Mouse (Mus musculus): ENCODE results near the gene Rptor. TPM values are rescaled to one million over a fixed set of nuclear protein-coding genes. Genes with fewer than 3 reads are reported as not detected.

The Rptor gene
- 30.4 and 33.4 TPM in 2 replicates for polyA plus RNA-seq (2012; ENCODE audit: low replicate concordance)

DNA sequence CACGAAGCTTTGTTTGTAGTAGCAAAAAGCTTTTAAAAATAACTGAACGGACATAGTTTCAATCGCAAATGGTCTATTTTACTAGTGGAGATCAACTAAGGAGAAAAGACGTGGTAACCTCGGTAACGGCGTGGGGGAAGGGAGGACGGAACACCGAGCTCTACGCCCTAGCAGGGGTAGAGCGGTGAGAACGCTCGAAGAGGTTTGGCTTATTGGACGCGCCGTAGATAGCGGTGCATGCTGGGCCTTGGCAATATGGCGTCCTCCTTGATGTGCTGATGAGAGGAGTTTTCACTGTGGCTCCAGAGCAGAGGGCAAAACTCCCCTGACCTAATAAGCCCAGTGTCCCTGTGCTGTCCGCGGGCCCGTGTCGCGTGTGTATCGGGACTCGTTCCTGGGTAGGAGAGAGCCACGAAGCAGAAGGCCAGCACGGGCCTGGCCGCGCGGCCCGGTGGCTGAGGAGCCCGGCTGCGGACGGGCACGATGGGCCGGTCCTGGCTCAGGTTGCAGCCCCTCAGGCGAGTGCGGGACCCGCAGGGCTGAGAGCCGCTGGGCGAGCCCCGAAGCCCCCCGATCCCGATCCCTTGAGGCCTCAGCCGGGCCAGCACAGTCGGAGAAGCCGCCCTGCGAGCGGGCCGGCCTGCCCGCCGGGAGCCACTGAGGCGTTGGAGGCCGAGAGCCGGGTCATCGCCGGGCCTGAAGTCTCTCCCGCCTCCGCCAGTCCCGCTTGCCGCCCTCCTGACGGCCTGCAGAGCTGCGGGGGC lies at the start of gene Rptor:
Gene Rptor (plus strand): TSS at position 143 of the 764 bp plus-strand sequence.

DNA sequence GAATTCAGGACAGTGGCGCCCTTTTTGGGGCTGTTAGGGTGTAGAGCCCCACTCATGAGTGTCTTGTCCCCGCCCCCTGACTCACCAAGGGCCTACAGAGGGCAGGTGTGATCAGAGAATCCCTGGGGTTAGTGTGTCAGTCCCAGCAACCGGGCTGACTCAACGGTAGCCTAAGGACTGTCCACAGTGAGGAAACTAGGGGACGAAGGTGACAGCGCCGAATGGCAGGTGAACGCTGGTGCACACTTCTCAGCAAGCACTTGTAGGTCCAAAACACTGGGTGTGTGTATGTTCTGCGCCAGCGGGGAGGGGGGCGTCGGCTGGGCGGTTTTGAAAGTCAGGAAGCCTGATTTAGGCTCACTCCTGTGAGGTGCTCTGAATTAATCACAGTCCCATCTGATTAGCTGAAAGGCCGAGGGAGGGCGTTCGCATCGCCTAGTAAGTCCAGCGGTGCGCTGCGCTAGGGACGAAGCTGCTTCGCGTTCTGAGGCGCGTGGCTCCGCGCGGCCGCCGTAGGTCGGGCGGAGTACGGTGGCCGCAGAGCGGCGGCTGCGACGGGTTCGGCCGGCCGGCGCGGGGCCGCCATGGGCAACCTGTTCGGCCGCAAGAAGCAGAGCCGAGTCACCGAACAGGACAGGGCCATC lies 310.7 kb downstream of the Rptor start, which contains the start of gene Chmp6:
Gene Chmp6 (plus strand): TSS at position 151 of the 644 bp plus-strand sequence.

DNA sequence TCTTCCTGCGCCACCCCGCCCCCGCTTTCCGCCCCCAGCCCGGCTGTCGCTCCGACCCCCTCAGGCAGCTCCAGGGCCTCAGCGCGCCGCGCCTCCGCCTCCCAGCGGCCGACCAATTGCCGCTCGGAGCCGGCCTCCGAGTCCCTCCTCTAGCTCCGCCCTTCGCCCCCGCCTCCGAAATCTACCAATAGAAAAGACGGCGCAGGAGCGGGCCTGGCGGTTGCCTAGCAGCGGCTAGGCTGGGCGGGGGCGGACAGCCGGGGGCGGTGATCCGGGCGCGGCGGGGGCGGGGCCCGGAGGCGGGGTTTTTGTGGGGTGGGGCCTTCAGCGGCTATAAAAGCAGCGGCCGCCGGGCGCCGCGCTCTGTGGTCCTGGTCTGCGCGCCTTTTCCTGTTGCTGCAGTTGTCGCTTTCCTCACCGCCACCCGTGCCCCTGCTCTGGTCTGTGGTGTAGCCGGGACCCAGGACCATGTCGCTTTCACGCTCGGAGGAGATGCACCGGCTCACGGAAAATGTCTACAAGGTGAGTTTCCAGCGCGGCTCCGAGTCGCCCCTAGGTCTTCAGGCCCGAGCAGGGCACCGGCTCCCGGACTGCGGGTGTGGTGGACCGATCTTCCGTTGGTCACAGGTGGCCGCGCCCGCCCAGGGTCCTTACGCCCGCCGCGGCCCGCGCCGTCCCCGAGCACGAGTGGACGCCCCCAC lies 340.2 kb downstream of the Rptor start, which contains the start of gene Baiap2:
Gene Baiap2 (plus strand): TSS at position 37 of the 701 bp plus-strand sequence.

Other genes with a start within 250 kb of the Rptor start
- gene Sgsh, start 247.4 kb upstream of the Rptor start, polyA plus RNA-seq (2012; ENCODE audit: low replicate concordance) = 33.4 and 87.9 TPM in 2 replicates
- 5.0 and 9.2 TPM in 2 replicates for gene Slc26a11, start 247.3 kb upstream of the Rptor start, polyA plus RNA-seq (2012; ENCODE audit: low replicate concordance)
- 8.8 and 10.0 TPM in 2 replicates for gene Rnf213, start 209.8 kb upstream of the Rptor start, polyA plus RNA-seq (2012; ENCODE audit: low replicate concordance)
- gene Endov, start 111.6 kb upstream of the Rptor start, polyA plus RNA-seq (2012; ENCODE audit: low replicate concordance) = 33.7 and 39.0 TPM in 2 replicates
- gene Nptx1, start 55.2 kb upstream of the Rptor start, polyA plus RNA-seq (2012; ENCODE audit: low replicate concordance) = not detected in 2 replicates